In genomic region chr8:125133685-125134114, GRCm38 (mm10) we compare ENCODE assay signal across 7 mouse cellular contexts.
DNase-seq lines count a peak whose midpoint lies in the region; ATAC-seq and TF ChIP-seq lines count a peak whose summit lies in the region.

No protein-coding gene starts in this region.

- ATAC-seq in G1E (ENCODE audit: extremely low read depth, insufficient number of reproducible peaks, low FRiP score, poor library complexity, severe bottlenecking) = peak; percentile 51
- ATAC-seq in heart, embryonic 13.5 days (ENCODE audit: extremely low read depth, insufficient number of reproducible peaks, low FRiP score, low TSS enrichment) = no peak

- H3K9me3 ChIP-seq in G1E (replicated peaks) = peaks cover 85% of the 10 kb centered on the region
- no peaks in the 10 kb centered on the region for H3K9me3 ChIP-seq in heart, embryonic 13.5 days

- no peak overlapping the region for H3K27ac ChIP-seq in heart, embryonic 13.5 days (replicated peaks)
- no peak overlapping the region for H3K27ac ChIP-seq in left cerebral cortex, adult 2 months

- WGBS in heart, embryonic 13.5 days = 26% methylated on average over 11 of the region's 11 CpGs

- H3K9ac ChIP-seq in heart, embryonic 13.5 days = no peak overlapping the region

- peak overlapping the region; percentile 47 for H3K4me2 ChIP-seq in heart, embryonic 13.5 days

- DNase-seq in G1E (ENCODE audit: low spot score) = peak; percentile 6
- DNase-seq in adrenal gland, adult 18-20 months (ENCODE audit: low spot score in 2 of 2) = peak; percentile 15 to 43
- DNase-seq in left cerebral cortex, adult 2 months (ENCODE audit: extremely low spot score in 1 of 2, low spot score in 2 of 2) = peak; percentile 35 to 45
- DNase-seq in right cerebral cortex, postnatal 10 days (ENCODE audit: low spot score in 2 of 2) = peak; percentile 41 to 47
- no peak for DNase-seq in cerebellum, adult 9-10 months
- DNase-seq in thymus, postnatal 14 days = no peak

- no peaks in the 10 kb centered on the region for H3K27me3 ChIP-seq in G1E (ENCODE audit: insufficient read depth, low read length)
- no peaks in the 10 kb centered on the region for H3K27me3 ChIP-seq in heart, embryonic 13.5 days (replicated peaks)

- intact Hi-C loops in left cerebral cortex, adult 2 months (cut with DNase I) = no loop called here

- no peak overlapping the region; the same call in 1 of the 2 replicates for H3K4me3 ChIP-seq in G1E (ENCODE audit: low read depth, low read length)
- no peak overlapping the region for H3K4me3 ChIP-seq in heart, embryonic 13.5 days
- H3K4me3 ChIP-seq in left cerebral cortex, adult 2 months = no peak overlapping the region

- no peak for TF ChIP-seq CTCF in G1E (IDR thresholded peaks at IDR 0.05; ENCODE audit: low read depth, low read length)
- TF ChIP-seq CTCF in left cerebral cortex, adult 2 months (IDR thresholded peaks at IDR 0.05) = no peak

- H3K36me3 ChIP-seq in G1E (replicated peaks) = no peaks in the 10 kb centered on the region
- no peaks in the 10 kb centered on the region for H3K36me3 ChIP-seq in heart, embryonic 13.5 days

- H3K4me1 ChIP-seq in G1E (ENCODE audit: insufficient read depth, low read depth, low read length) = 0 out of 2 replicates have a peak, but pooled peaks cover 6% of the 10 kb centered on the region
- H3K4me1 ChIP-seq in heart, embryonic 13.5 days = peaks cover 42% of the 10 kb centered on the region

Comparison
In these comparisons a context has a peak if more than half of its experiments do, and no peak if none do; other contexts are left out.
1. DNase-seq: peak in G1E (single experiment), adrenal gland, adult 18-20 months (2 of 2), left cerebral cortex, adult 2 months (2 of 2) and right cerebral cortex, postnatal 10 days (2 of 2); none in cerebellum, adult 9-10 months (single experiment) and thymus, postnatal 14 days (single experiment).